Mouse (Mus musculus) ES-Bruce4 (cell line): ENCODE measurements around the gene Frmd4a. TPM values are rescaled to one million over a fixed set of nuclear protein-coding genes. Genes with fewer than 3 reads are reported as not detected.

Source experiments
- H3K27ac ChIP-seq: 2 replicates; pipeline ENCODE4 v1.5.1; 2012; ENCODE audit warnings: low read length, inconsistent platforms; ENCODE audit not compliant: insufficient read depth
- H3K27me3 ChIP-seq: 2 replicates; pipeline ENCODE4 v1.6.1; 2012; ENCODE audit warnings: mild to moderate bottlenecking, low read length, inconsistent platforms; ENCODE audit not compliant: control insufficient read depth, poor library complexity, insufficient read depth, severe bottlenecking
- H3K36me3 ChIP-seq: 2 replicates; pipeline ENCODE4 v1.6.1; 2012; ENCODE audit warnings: inconsistent platforms, mild to moderate bottlenecking, low read length, moderate library complexity; ENCODE audit not compliant: control insufficient read depth, poor library complexity, insufficient read depth, severe bottlenecking
- H3K4me1 ChIP-seq: one replicate; pipeline ENCODE4 v1.8.1; 2011; ENCODE audit warnings: low read length; ENCODE audit not compliant: control insufficient read depth, insufficient read depth
- H3K4me3 ChIP-seq: 2 replicates; pipeline ENCODE4 v1.5.1; 2011; ENCODE audit warnings: low read depth, mild to moderate bottlenecking, low read length
- H3K9ac ChIP-seq: 2 replicates; pipeline ENCODE4 v1.6.1; 2012; ENCODE audit warnings: low read depth, mild to moderate bottlenecking, inconsistent platforms; ENCODE audit not compliant: poor library complexity, severe bottlenecking
- H3K9me3 ChIP-seq: replicated peaks from 2 replicates; pipeline ENCODE4 v1.6.1; 2012; ENCODE audit warnings: mild to moderate bottlenecking, low read length, inconsistent platforms; ENCODE audit not compliant: control insufficient read depth, poor library complexity, insufficient read depth, severe bottlenecking
- CTCF ChIP-seq: IDR thresholded peaks from one replicate; pipeline ENCODE4 v1.8.1; 2011; ENCODE audit warnings: low read depth, low read length
- EP300 ChIP-seq: IDR thresholded peaks from 2 replicates; pipeline ENCODE4 v1.6.1; 2011; ENCODE audit warnings: low read depth, low read length; ENCODE audit not compliant: insufficient read depth
- POLR2A ChIP-seq: IDR thresholded peaks from one replicate; pipeline ENCODE4 v1.8.1; 2011; ENCODE audit warnings: low read length; ENCODE audit not compliant: insufficient read depth
- polyA plus RNA-seq: library from polyadenylated mRNA; stranded (reverse); fragments of >200 nt; gene quantifications from 2 replicates; pipeline ENCODE4 v1.2.4, GENCODE M21; 2011; ENCODE audit warnings: low read depth; ENCODE audit not compliant: missing spikeins, insufficient read depth, insufficient read length

Gene Frmd4a
- polyA plus RNA-seq, 1 experiment: 5.6 TPM

GRCm38 (mm10) chr2:4394641-4395040 lies 377.1 kb downstream of the Frmd4a start:
- no peak overlapping the region for H3K9ac ChIP-seq
- no peak overlapping the region for H3K27ac ChIP-seq
- TF ChIP-seq CTCF (no peak), POLR2A (no peak), EP300 (no peak)
- peaks cover 1% of the 10 kb centered on the region; the same call in 1 of the 2 replicates for H3K27me3 ChIP-seq
- no peaks in the 10 kb centered on the region for H3K36me3 ChIP-seq
- no peak overlapping the region for H3K4me3 ChIP-seq
- H3K4me1 ChIP-seq: no peaks in the 10 kb centered on the region
- peaks cover 3% of the 10 kb centered on the region; the same call in 1 of the 2 replicates for H3K9me3 ChIP-seq

- Histone ChIP-seq H3K4me1 (no peaks in the 10 kb centered on the region), H3K27ac (no peak overlapping the region), H3K36me3 (no peaks in the 10 kb centered on the region), H3K9ac (no peak overlapping the region), H3K9me3 (no peaks in the 10 kb centered on the region; the same call in 1 of the 2 replicates), H3K27me3 (peaks cover 1% of the 10 kb centered on the region; the same call in 1 of the 2 replicates), H3K4me3 (no peak overlapping the region)
- TF ChIP-seq POLR2A (no peak), CTCF (no peak), EP300 (no peak)
Measured at GRCm38 (mm10) chr2:4399721-4400120, 382.2 kb downstream of the Frmd4a start.

GRCm38 (mm10) chr2:4400771-4401596 lies 383.5 kb downstream of the Frmd4a start:
- Histone ChIP-seq H3K4me3 (peak overlapping the region; percentile 73), H3K9ac (peak overlapping the region; percentile 68), H3K4me1 (no peaks in the 10 kb centered on the region), H3K27ac (no peak overlapping the region), H3K36me3 (no peaks in the 10 kb centered on the region), H3K27me3 (peaks cover 1% of the 10 kb centered on the region; the same call in 1 of the 2 replicates), H3K9me3 (no peaks in the 10 kb centered on the region; the same call in 1 of the 2 replicates)
- no peak for TF ChIP-seq POLR2A
- no peak for TF ChIP-seq CTCF
- TF ChIP-seq EP300: no peak

GRCm38 (mm10) chr2:4401597-4402581 lies 384.4 kb downstream of the Frmd4a start:
- Histone ChIP-seq H3K36me3 (no peaks in the 10 kb centered on the region), H3K4me1 (no peaks in the 10 kb centered on the region), H3K4me3 (peak overlapping the region; percentile 73), H3K9me3 (no peaks in the 10 kb centered on the region; the same call in 1 of the 2 replicates), H3K27me3 (peaks cover 1% of the 10 kb centered on the region; the same call in 1 of the 2 replicates), H3K9ac (peak overlapping the region; percentile 68), H3K27ac (no peak overlapping the region)
- no peak for TF ChIP-seq POLR2A
- TF ChIP-seq CTCF: no peak

GRCm38 (mm10) chr2:4406977-4407376 lies 389.5 kb downstream of the Frmd4a start:
- Histone ChIP-seq H3K4me1 (no peaks in the 10 kb centered on the region), H3K27ac (no peak overlapping the region), H3K9me3 (no peaks in the 10 kb centered on the region)

More at GRCm38 (mm10) chr2:4406977-4407376, 389.5 kb downstream of the Frmd4a start:
- Histone ChIP-seq H3K36me3 (no peaks in the 10 kb centered on the region), H3K27me3 (no peaks in the 10 kb centered on the region), H3K4me3 (no peak overlapping the region), H3K9ac (no peak overlapping the region)
- TF ChIP-seq POLR2A (no peak), EP300 (no peak), CTCF (no peak)
